Mouse (Mus musculus): ENCODE data around the gene Tmprss7. TPM values are rescaled to one million over a fixed set of nuclear protein-coding genes. Genes with fewer than 3 reads are reported as not detected.

Tmprss7 gene
- polyA plus RNA-seq (2014; fragmentation: Nextera tagmentation; extraction: Ambion mirVana): 0.41 and 0.73 TPM in 2 replicates

- no peaks in the 10 kb centered on the region for H3K9me3 ChIP-seq (replicated peaks; ENCODE audit: control insufficient read depth, low read length)
- H3K36me3 ChIP-seq (ENCODE audit: control insufficient read depth, insufficient read depth, low read length): no peaks in the 10 kb centered on the region
- H3K4me2 ChIP-seq (ENCODE audit: low read length): no peak within 1 kb of the TSS
- H3K4me1 ChIP-seq (ENCODE audit: control insufficient read depth, insufficient read depth, low read length): peaks cover 10% of the 10 kb centered on the region
- no peak within 1 kb of the TSS for H3K9ac ChIP-seq (ENCODE audit: low read length)
- no peak for DNase-seq (ENCODE audit: low spot score)
- H3K27me3 ChIP-seq (replicated peaks; ENCODE audit: control insufficient read depth, insufficient read depth, low read length): no peaks in the 10 kb centered on the region
- no peak for ATAC-seq
- no peak within 1 kb of the TSS for H3K4me3 ChIP-seq (ENCODE audit: low read depth, low read length)
- 79% methylated on average over 10 of the region's 10 CpGs for WGBS
- H3K27ac ChIP-seq (ENCODE audit: low read depth, low read length): no peak within 1 kb of the TSS
These were observed at the start of gene Tmprss7 for GRCm38 (mm10) chr16:45693558-45693957. Gene Tmprss7, minus strand, starts transcription at chr16:45693658.

DNA sequence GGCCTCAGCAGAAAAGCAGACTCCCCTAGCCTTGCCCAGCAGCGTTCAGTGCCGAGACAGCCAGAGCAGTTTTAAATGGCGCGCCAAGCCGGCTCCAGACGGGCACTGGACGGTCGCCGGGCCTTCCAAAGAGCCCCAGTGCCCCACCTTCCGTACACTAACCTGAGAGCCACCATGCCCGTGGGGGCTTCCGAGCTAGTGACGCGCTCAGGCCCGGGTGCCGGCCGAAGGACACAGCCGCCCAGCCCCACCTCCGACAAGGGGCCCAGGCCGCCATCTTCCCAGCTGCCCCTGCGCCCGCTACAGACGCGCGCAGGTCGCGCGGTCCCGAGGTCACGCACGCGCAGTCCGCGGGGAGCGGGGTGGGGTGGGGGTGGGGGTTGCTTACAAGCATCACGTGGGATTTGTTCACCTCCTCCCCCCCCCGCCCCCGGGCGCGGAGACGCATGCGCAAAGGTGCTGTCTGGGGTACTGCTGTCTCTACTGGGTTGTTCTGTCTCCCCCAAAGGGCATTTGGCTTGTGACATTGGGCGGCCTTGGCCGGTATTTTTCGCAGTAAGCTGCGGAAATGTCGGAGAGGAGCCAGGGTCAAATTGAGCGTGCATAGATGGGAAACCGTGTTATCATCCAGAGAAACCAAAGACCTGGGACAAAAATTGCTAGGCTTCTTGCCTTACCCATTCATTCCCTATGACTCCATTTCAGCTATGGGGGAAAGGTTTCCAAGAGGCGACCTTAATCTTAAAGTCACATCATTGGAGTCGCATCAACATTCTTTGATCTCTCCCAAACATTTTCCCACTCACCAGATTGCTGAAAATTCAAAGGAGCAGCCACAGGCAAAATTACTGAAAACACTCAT is 49.4 kb upstream of the Tmprss7 start, which contains the start of gene Abhd10:
Gene Abhd10, minus strand, starts transcription at position 341 of the 862 bp plus-strand sequence.
- no peaks in the 10 kb centered on the region for H3K27me3 ChIP-seq (replicated peaks; ENCODE audit: control insufficient read depth, insufficient read depth, low read length)
- ATAC-seq: peak; percentile 97
- WGBS: under 1% methylated on average over 51 of the region's 51 CpGs
- H3K4me2 ChIP-seq (ENCODE audit: low read length): peak within 1 kb of the TSS; percentile 60
- no peaks in the 10 kb centered on the region for H3K36me3 ChIP-seq (ENCODE audit: control insufficient read depth, insufficient read depth, low read length)
- DNase-seq (ENCODE audit: low spot score): peak; percentile 96
- peak within 1 kb of the TSS; percentile 89 for H3K27ac ChIP-seq (ENCODE audit: low read depth, low read length)
- peaks cover 13% of the 10 kb centered on the region for H3K4me1 ChIP-seq (ENCODE audit: control insufficient read depth, insufficient read depth, low read length)
- H3K9me3 ChIP-seq (replicated peaks; ENCODE audit: control insufficient read depth, low read length): no peaks in the 10 kb centered on the region
- H3K4me3 ChIP-seq (ENCODE audit: low read depth, low read length): peak within 1 kb of the TSS; percentile 77
- H3K9ac ChIP-seq (ENCODE audit: low read length): peak within 1 kb of the TSS; percentile 95

GRCm38 (mm10) chr16:45737880-45738279 is 44.4 kb upstream of the Tmprss7 start:
- Histone ChIP-seq H3K4me3 (ENCODE audit: low read depth, low read length) (no peak overlapping the region), H3K9ac (ENCODE audit: low read length) (no peak overlapping the region), H3K4me1 (ENCODE audit: control insufficient read depth, insufficient read depth, low read length) (peaks cover 8% of the 10 kb centered on the region), H3K36me3 (ENCODE audit: control insufficient read depth, insufficient read depth, low read length) (peaks cover 35% of the 10 kb centered on the region), H3K27me3 (replicated peaks; ENCODE audit: control insufficient read depth, insufficient read depth, low read length) (no peaks in the 10 kb centered on the region), H3K27ac (ENCODE audit: low read depth, low read length) (no peak overlapping the region), H3K4me2 (ENCODE audit: low read length) (no peak overlapping the region), H3K9me3 (replicated peaks; ENCODE audit: control insufficient read depth, low read length) (no peaks in the 10 kb centered on the region)
- ATAC-seq: no peak
- WGBS: 93% methylated on average over 8 of the region's 8 CpGs
- no peak for DNase-seq (ENCODE audit: low spot score)

- whole genome bisulfite sequencing: 91% methylated on average over 3 of the region's 3 CpGs
- H3K9ac ChIP-seq (ENCODE audit: low read length): no peak overlapping the region
- no peak overlapping the region for H3K4me3 ChIP-seq (ENCODE audit: low read depth, low read length)
- ATAC-seq: no peak
- DNase-seq (ENCODE audit: low spot score): no peak
- no peak overlapping the region for H3K4me2 ChIP-seq (ENCODE audit: low read length)
- H3K9me3 ChIP-seq (replicated peaks; ENCODE audit: control insufficient read depth, low read length): no peaks in the 10 kb centered on the region
- peaks cover 8% of the 10 kb centered on the region for H3K4me1 ChIP-seq (ENCODE audit: control insufficient read depth, insufficient read depth, low read length)
- H3K36me3 ChIP-seq (ENCODE audit: control insufficient read depth, insufficient read depth, low read length): peaks cover 46% of the 10 kb centered on the region
- no peaks in the 10 kb centered on the region for H3K27me3 ChIP-seq (replicated peaks; ENCODE audit: control insufficient read depth, insufficient read depth, low read length)
- no peak overlapping the region for H3K27ac ChIP-seq (ENCODE audit: low read depth, low read length)
These were observed 43.3 kb upstream of the Tmprss7 start for GRCm38 (mm10) chr16:45736724-45737123.

DNA sequence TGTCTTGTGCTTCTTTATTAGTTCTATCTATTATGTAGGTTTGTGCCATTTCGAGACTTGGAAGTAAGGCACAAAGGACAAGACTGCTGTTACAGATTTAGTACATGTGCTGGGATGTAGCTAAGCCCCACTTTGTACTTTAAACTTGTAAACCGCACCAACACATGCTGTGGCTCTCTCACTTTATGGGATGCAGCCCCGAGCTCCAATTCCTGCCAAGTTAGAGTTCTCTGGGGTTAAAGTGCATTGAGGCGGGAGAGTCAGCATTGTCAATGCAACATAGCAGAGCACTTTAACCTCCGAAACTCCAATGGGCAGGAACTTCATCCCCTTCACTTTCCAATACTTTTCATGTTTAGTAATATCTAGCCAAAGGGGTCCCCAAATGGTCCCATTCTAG is 35.7 kb upstream of the Tmprss7 start:
- peaks cover 46% of the 10 kb centered on the region for H3K36me3 ChIP-seq (ENCODE audit: control insufficient read depth, insufficient read depth, low read length)
- no peaks in the 10 kb centered on the region for H3K27me3 ChIP-seq (replicated peaks; ENCODE audit: control insufficient read depth, insufficient read depth, low read length)
- peaks cover 3% of the 10 kb centered on the region; the same call in 1 of the 2 replicates for H3K4me1 ChIP-seq (ENCODE audit: control insufficient read depth, insufficient read depth, low read length)
- DNase-seq (ENCODE audit: low spot score): no peak
- H3K4me2 ChIP-seq (ENCODE audit: low read length): no peak overlapping the region
- no peak overlapping the region for H3K4me3 ChIP-seq (ENCODE audit: low read depth, low read length)
- no peak for ATAC-seq
- H3K27ac ChIP-seq (ENCODE audit: low read depth, low read length): no peak overlapping the region
- H3K9me3 ChIP-seq (replicated peaks; ENCODE audit: control insufficient read depth, low read length): no peaks in the 10 kb centered on the region
- WGBS: 92% methylated on average over 5 of the region's 5 CpGs
- H3K9ac ChIP-seq (ENCODE audit: low read length): no peak overlapping the region

- Histone ChIP-seq H3K4me1 (ENCODE audit: control insufficient read depth, insufficient read depth, low read length) (peaks cover 22% of the 10 kb centered on the region; the same call in 1 of the 2 replicates), H3K9me3 (replicated peaks; ENCODE audit: control insufficient read depth, low read length) (no peaks in the 10 kb centered on the region), H3K4me2 (ENCODE audit: low read length) (peak overlapping the region; percentile 56), H3K27me3 (replicated peaks; ENCODE audit: control insufficient read depth, insufficient read depth, low read length) (no peaks in the 10 kb centered on the region), H3K9ac (ENCODE audit: low read length) (peak overlapping the region; percentile 82), H3K36me3 (ENCODE audit: control insufficient read depth, insufficient read depth, low read length) (peaks cover 29% of the 10 kb centered on the region), H3K4me3 (ENCODE audit: low read depth, low read length) (peak overlapping the region; percentile 48), H3K27ac (ENCODE audit: low read depth, low read length) (peak overlapping the region; percentile 92)
- DNase-seq (ENCODE audit: low spot score) (peak; percentile 74), ATAC-seq (peak; percentile 74)
- WGBS: 1% methylated on average over 10 of the region's 10 CpGs
These were observed 31.3 kb upstream of the Tmprss7 start for GRCm38 (mm10) chr16:45724742-45725102.

DNA sequence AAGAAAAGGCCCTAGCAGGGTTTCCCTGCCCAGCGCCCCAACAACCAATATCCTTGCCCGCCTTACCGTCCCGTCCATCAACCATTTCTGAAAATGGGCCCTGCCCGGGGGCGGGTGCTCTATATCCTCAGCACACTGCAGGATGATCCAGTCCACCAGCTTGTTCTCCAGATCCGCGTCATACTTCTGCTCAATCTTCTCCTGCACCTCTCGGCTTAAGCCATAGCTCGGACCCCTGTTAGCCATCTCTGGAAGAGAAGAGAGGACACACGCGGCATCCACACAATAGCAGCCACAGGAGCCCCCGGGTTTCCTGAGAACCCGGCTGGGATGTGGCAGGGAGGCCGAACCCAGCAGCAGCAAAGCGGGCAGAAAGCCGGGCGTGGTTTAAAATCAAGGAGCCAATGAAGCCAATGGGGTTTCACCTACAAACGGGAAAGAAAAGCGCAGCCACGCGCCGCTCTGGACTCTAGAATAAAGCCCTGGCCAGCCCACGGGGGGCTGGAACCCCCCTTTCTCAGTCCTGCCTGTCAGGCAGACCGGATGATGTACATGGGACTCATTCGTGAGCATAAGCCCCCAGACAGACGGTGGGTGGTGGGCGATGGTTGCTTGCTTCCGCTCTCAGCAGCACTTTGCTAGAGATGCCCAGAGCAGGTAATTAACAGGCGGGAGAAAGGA is 30.7 kb upstream of the Tmprss7 start, which contains the start of gene Tagln3:
Gene Tagln3, minus strand, starts transcription at position 548 of the 681 bp plus-strand sequence.
- Histone ChIP-seq H3K36me3 (ENCODE audit: control insufficient read depth, insufficient read depth, low read length) (peaks cover 30% of the 10 kb centered on the region), H3K27me3 (replicated peaks; ENCODE audit: control insufficient read depth, insufficient read depth, low read length) (no peaks in the 10 kb centered on the region), H3K4me1 (ENCODE audit: control insufficient read depth, insufficient read depth, low read length) (peaks cover 22% of the 10 kb centered on the region; the same call in 1 of the 2 replicates), H3K4me3 (ENCODE audit: low read depth, low read length) (peak within 1 kb of the TSS; percentile 48), H3K9me3 (replicated peaks; ENCODE audit: control insufficient read depth, low read length) (no peaks in the 10 kb centered on the region), H3K4me2 (ENCODE audit: low read length) (peak within 1 kb of the TSS; percentile 56), H3K27ac (ENCODE audit: low read depth, low read length) (peak within 1 kb of the TSS; percentile 92), H3K9ac (ENCODE audit: low read length) (peak within 1 kb of the TSS; percentile 82)
- DNase-seq (ENCODE audit: low spot score): peak; percentile 90
- peak; percentile 88 for ATAC-seq
- WGBS: under 1% methylated on average over 30 of the region's 30 CpGs

- peak overlapping the region; percentile 48 for H3K4me3 ChIP-seq (ENCODE audit: low read depth, low read length)
- H3K27ac ChIP-seq (ENCODE audit: low read depth, low read length): peak overlapping the region; percentile 92
- WGBS: 32% methylated on average over 6 of the region's 6 CpGs
- peak overlapping the region; percentile 56 for H3K4me2 ChIP-seq (ENCODE audit: low read length)
- no peaks in the 10 kb centered on the region for H3K9me3 ChIP-seq (replicated peaks; ENCODE audit: control insufficient read depth, low read length)
- peak; percentile 45 for ATAC-seq
- DNase-seq (ENCODE audit: low spot score): peak; percentile 61
- H3K9ac ChIP-seq (ENCODE audit: low read length): peak overlapping the region; percentile 82
- peaks cover 22% of the 10 kb centered on the region; the same call in 1 of the 2 replicates for H3K4me1 ChIP-seq (ENCODE audit: control insufficient read depth, insufficient read depth, low read length)
- H3K36me3 ChIP-seq (ENCODE audit: control insufficient read depth, insufficient read depth, low read length): peaks cover 33% of the 10 kb centered on the region
- H3K27me3 ChIP-seq (replicated peaks; ENCODE audit: control insufficient read depth, insufficient read depth, low read length): no peaks in the 10 kb centered on the region
These were observed 29.9 kb upstream of the Tmprss7 start for GRCm38 (mm10) chr16:45723172-45723901.
